Mouse (Mus musculus) CD8-positive naive resting alpha-beta T cell, adult 2 months (primary cell): ENCODE measurements around the gene Gxylt2.

Experiments used
- DNase-seq, 2 experiments: peaks; one replicate each; pipeline ENCODE4 v3.0.0; 2022; ENCODE audit warnings: low read depth in 2 of 2, low spot score in 2 of 2

The Gxylt2 gene

DNA sequence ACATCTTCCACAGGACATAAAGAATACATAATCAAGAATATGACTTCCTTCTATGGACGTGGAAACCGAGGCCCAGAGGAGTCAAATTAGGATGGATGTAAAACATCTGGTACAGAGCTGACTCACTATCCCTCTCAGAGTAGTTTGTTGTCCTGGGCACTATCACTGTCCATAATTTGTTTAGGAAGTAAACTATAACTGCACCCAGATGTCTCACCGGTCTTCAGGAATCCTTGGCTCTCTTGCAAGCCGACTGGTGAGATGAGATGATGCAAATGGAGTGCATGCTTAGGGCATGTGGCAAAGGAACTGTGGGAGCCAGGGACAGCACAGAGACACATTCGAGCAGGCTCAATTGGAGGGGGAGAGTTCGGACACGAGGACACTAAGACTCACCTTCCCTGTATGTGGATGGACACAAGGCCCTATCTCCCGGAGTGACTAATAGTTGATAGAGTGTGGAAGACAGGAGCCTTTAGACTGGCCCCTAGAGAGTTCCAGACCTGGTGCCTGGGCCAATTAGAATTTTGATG lies 10.8 kb downstream of the Gxylt2 start:
- DNase-seq = no peak

DNA sequence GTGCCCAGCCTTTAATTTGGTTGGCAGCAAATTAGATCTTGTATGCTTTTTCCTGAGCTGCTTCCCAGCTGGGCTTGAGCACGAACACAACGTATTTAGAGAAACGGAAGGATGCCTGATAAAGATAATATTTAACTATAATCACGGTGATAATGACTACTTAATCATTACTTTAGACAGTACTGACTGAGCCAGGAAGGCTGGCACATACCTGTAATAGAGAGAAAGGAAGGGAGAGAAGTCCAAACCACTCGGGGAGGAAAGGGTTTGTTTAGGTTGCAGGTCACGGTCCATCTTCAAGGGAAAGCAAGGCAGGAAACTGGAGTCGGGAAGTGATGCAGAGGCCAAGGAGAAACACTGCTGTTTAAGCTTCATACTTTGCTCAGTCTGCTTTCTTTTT lies 11.6 kb downstream of the Gxylt2 start:
- DNase-seq = no peak

DNA sequence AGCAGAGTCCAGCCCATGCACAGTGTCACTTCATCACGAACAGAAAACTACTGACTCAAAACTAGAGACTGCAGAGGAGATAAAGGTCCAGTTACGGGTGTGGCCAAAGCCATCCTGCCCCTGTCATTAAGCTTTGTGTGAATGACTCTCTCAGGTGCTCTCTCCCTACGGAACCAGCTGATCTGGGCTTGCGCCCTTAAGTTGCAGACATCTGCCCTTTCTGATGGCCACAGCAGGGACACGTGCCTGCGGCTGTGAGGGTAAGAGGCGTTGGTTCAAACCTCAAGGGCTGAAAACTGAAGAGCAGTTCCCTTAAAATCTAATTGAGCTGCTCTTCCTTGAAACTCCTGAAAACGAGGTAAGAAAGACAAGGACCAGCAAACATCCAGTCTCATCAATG lies 12.3 kb downstream of the Gxylt2 start:
- DNase-seq = no peak

- DNase-seq = no peak
Measured at GRCm38 (mm10) chr6:100720098-100720501, 15.6 kb downstream of the Gxylt2 start.

- DNase-seq = no peak
Measured at GRCm38 (mm10) chr6:100720882-100721721, 16.6 kb downstream of the Gxylt2 start.

GRCm38 (mm10) chr6:100731996-100732375 lies 27.5 kb downstream of the Gxylt2 start:
- no peak for DNase-seq

DNA sequence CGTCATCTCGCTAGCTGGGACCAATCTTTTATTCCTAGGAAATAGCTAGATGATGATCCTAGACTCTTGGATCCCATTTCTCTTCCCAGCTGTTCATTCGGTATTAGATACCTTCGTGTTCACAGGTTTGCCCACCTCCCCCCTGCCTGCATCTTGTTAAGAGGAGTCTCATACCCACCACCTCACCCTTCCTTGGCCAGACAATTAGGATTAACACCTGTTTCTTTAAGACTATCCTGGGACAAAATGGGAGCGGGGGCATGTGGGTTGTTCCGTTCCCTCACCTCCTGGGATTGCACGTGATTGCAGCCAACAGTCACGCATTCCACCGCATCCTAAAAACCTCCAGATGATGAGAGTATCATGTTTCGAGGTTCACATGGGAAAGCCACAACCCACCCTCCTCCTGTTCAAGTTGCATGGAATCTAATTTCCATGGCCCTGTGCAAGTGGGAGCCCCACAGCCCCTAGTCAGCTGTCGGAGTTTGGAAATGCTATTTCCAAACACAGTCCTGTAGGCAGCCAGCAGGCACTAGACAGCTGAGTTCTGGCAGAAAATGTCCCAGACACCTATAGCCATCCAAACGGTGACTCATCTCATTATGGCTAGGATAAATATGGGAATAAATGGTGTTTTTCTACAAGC lies 28.0 kb downstream of the Gxylt2 start:
- DNase-seq = no peak

DNA sequence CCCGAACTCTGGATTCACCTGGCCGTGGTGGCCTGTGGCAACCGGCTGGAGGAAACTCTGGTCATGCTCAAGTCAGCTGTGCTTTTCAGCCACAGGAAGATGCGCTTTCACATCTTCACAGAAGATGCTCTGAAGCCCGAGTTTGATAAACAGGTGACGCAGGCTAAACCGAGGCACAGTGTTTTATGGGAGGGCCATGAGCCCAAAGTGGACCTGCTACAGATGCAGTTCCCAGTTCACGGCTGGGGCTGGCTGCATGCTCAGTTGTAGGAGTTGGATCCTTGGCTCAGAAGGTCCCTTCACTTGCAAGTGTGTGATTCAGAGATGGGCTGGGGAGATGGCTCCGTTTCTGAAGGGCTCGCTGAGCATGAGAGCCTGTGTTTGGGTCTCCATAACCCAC lies 28.7 kb downstream of the Gxylt2 start:
- DNase-seq = no peak

DNA sequence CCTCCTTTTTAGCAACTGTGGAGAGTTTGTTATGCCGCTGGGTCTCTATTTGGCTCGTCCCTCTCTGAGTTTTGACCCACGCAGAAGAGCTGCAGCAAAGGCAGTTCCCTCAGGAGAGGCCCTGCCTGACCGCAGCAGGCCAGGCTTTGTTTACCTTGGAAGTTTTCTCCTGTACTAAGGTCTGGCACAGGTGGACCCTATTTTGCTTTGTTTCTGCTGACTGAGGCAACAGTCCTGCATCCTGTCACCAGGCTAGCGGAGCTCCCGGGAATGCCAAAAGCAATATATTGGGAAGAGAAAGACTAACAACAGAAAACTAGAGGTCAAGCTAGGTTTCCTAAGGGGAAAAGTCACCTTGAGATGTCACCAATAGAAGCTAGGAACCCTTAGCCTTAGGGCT lies 29.8 kb downstream of the Gxylt2 start:
- no peak for DNase-seq

DNA sequence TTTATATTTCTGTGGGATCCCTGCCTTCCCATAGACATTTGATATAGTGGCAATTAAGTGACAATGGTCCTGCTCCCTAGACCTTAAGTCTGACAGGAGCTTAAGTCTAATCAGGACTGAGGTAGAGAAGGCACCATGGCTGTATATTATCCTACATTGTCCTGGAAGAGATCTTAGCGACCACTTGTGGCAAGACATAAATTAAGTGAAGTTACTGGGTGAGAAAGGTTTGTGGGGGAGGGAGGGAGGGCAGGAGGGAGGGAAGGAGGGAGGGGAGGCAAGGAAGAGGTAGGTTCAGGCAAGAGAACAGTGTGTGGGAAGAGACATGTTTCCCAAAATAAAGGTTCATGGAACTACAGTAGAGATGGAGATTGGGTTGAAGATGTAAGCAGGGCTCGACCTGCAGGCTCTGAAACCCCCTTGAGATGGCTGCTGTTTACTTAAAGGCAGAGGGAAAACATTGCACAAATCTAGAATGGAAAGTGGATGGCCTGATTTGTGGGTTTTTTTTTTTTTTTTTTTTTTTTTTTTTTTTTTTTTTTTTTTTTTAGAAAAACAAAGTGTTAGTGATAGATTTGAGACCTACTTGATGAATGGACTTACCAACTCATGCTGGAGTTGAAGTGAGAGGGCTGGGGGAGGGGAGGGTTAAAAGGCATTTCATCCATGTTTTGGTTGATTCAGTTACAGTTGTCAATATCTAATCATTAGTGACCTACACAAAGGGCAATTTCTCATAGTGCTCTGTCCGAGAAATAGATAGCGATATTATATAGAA lies 54.1 kb downstream of the Gxylt2 start:
- DNase-seq = no peak

- DNase-seq = no peak
Measured at GRCm38 (mm10) chr6:100767756-100768155, 63.2 kb downstream of the Gxylt2 start.

DNA sequence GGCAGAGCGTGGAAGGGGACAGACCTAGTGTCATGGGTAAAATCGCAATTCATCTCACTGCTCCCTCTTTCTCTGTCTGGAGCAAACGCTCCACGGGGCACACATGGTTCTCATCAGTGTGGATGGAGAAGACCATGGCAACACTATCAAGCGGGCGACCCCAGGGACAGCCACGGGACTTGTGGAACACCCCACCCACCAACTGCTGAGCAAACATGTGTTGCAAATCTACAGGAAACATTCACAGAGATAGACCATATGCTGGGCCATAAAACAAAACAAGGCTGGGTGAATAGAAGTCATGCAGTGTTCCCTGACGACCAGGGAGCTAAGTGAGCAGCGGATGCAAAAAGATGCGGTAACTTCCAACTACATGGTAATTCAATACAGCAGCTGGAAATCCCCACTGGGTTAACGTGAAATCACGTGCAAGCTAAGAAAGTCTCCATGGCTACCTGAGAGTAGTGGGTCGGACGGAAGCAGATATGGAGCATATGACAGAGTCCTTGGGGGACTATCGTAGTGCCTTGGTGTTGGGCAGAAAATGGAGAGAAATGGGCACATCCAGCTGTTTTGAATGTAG lies 71.5 kb downstream of the Gxylt2 start:
- no peak for DNase-seq

- no peak for DNase-seq
Measured at GRCm38 (mm10) chr6:100778595-100778994, 74.1 kb downstream of the Gxylt2 start.

DNA sequence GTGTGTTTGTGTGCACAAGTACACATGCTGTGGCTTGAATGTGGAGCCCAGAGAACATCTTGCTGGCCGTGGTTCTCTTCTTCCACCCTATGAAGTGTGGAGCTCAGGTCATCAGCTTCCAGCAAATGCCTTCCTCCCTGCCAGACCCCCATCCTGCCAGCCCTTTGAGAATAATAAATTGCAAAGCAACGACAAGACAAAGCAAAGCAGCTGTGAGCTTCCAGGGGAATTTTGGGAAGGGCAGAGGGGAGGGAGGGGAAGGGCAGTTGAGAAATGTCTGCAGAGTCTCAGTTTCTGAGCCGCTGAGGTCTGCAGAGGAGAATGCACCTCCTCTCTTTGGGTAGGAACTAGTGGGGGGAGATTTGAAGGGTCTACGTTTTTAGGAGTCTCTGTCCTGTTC lies 75.9 kb downstream of the Gxylt2 start:
- DNase-seq = no peak

DNA sequence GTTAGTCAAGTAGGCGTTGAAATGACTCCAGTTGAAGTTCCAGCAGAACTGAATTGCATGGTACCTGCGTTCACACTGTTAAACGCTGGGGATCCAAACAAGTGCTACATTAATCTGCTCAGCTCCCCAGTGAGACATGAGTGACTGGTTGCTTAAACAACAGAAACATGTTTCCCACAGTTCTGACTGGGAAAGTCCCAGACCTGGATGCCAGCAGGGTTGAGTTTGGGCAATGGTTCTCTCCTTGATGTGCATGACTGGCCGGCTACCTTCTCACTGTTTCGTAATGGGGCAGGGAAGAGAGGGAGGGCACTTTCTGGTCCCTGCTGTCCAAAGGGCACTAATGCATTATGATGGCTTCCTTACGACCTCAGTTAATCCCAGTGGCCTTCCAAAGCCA lies 77.1 kb downstream of the Gxylt2 start:
- no peak for DNase-seq

- no peak for DNase-seq
Measured at GRCm38 (mm10) chr6:100787726-100788125, 83.2 kb downstream of the Gxylt2 start.

DNA sequence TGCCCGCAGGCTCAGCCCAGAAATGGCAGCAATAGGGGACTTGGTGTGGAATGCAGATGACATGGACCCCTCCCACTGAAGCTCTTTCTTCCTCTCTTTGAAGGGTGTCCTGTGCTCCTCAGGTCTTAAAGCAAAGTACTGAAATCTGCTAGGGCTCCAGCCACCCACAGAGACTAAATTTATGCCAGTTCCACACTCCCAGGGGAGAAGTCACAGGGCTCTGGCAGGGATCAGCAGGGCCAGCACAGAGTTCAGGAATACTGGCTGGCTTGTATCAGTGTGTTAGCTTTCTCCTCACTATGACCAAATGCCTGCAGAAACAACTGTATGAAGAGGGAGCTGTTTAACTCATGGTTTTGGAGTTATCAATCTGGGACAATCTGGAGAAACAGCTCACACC lies 84.6 kb downstream of the Gxylt2 start:
- no peak for DNase-seq

DNA sequence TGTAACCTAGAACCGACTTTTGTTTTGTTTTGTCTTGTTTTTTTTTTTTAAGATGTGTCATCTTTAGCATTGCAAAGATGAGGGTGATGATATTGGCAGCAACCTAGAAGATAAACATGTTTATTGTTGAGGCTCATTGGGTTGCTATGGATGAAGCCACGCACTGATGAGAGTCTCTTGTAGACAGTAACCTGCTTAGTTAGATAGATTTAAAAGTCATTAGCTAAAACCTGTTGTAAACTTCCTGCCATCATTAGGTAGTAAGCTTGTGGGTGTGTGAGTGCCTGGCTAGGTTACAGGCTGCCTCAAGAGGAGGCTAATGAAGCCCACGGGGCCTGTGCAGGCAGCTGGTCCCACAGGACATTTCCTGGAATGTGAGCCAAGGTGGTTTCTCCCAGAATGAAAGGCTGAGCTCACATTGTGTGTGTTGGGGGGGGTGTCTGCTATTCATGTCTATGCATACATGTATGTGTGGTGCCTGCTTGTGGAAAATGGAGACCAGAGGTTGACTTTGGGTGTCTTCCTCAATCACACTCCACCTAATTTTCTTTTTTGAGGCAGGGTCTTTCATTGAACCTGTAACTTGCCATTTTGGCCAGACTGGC lies 87.6 kb downstream of the Gxylt2 start:
- no peak for DNase-seq

- DNase-seq = no peak
Measured at GRCm38 (mm10) chr6:100792973-100793769, 88.6 kb downstream of the Gxylt2 start.

DNA sequence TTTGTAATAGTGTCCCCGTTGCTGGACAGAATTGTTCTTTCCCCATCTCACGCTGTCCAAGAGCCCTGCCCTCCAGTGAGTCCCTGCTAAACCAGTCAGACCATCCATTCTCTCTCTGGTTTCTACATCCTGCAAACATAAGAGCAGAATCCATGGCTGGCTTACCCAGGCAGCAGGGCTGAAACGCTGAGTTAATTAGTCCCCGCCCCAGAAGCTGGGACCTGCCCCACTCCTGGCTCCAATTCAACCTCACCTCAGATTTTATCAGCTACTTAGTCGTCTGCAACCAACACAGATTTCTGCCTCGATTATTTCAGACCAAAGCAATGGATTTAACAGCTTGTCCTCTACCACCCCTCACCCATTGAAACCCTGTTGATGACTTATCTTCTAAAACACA lies 91.3 kb downstream of the Gxylt2 start:
- DNase-seq = no peak
